Mouse (Mus musculus) C2C12 (cell line): ENCODE results near the gene Stard7. TPM values are rescaled to one million over a fixed set of nuclear protein-coding genes. Genes with fewer than 3 reads are reported as not detected.

Source experiments
- H3K27me3 ChIP-seq: one replicate; pipeline ENCODE4 v1.6.1; 2011; ENCODE audit not compliant: control insufficient read depth, insufficient read depth, insufficient read length
- H3K36me3 ChIP-seq: one replicate; pipeline ENCODE4 v1.6.1; 2011; ENCODE audit not compliant: control insufficient read depth, insufficient read depth
- H3K4me3 ChIP-seq: one replicate; pipeline ENCODE4 v1.5.1; 2011; ENCODE audit warnings: mild to moderate bottlenecking, control low read depth; ENCODE audit not compliant: poor library complexity, insufficient read depth, severe bottlenecking
- H3K79me2 ChIP-seq: one replicate; pipeline ENCODE4 v1.6.1; 2011; ENCODE audit not compliant: control insufficient read depth, insufficient read depth
- H3K79me3 ChIP-seq: one replicate; pipeline ENCODE4 v1.6.1; 2011; ENCODE audit warnings: low read depth, control low read depth
- H3ac ChIP-seq: one replicate; pipeline ENCODE3; 2011; ENCODE audit warnings: low read depth; ENCODE audit not compliant: control insufficient read depth, insufficient read length
- CEBPB ChIP-seq: IDR thresholded peaks from one replicate; pipeline ENCODE4 v1.6.1; 2011; ENCODE audit warnings: low read depth, mild to moderate bottlenecking, control low read depth, moderate library complexity
- CTCF ChIP-seq: IDR thresholded peaks from one replicate; pipeline ENCODE4 v1.5.1; 2011; ENCODE audit not compliant: control insufficient read depth, insufficient read depth, insufficient read length
- FOSL1 ChIP-seq: IDR thresholded peaks from one replicate; pipeline ENCODE4 v1.8.0; 2011; ENCODE audit warnings: mild to moderate bottlenecking, low read length; ENCODE audit not compliant: poor library complexity, insufficient read depth, severe bottlenecking
- MAX ChIP-seq: IDR thresholded peaks from one replicate; pipeline ENCODE4 v1.6.1; 2011; ENCODE audit warnings: mild to moderate bottlenecking, control low read depth
- MYOD1 ChIP-seq: IDR thresholded peaks from one replicate; pipeline ENCODE4 v1.6.1; 2011; ENCODE audit warnings: low read depth; ENCODE audit not compliant: control insufficient read depth, insufficient read length
- MYOG ChIP-seq: IDR thresholded peaks from one replicate; pipeline ENCODE4 v1.6.1; 2011; ENCODE audit not compliant: control insufficient read depth, insufficient read length; ENCODE audit errors: extremely low read depth
- USF1 ChIP-seq: IDR thresholded peaks from one replicate; pipeline ENCODE4 v1.6.1; 2011; ENCODE audit warnings: low read depth, mild to moderate bottlenecking, control low read depth, moderate library complexity
- polyA plus RNA-seq: library from polyadenylated mRNA; unstranded; fragments of >200 nt; fragmentation: generic; extraction: Trizol; gene quantifications from one replicate; pipeline ENCODE4 v1.2.1, GENCODE M21; 2012; ENCODE audit warnings: missing spikeins

The Stard7 gene
- polyA plus RNA-seq, 1 experiment: 25.2 TPM

DNA sequence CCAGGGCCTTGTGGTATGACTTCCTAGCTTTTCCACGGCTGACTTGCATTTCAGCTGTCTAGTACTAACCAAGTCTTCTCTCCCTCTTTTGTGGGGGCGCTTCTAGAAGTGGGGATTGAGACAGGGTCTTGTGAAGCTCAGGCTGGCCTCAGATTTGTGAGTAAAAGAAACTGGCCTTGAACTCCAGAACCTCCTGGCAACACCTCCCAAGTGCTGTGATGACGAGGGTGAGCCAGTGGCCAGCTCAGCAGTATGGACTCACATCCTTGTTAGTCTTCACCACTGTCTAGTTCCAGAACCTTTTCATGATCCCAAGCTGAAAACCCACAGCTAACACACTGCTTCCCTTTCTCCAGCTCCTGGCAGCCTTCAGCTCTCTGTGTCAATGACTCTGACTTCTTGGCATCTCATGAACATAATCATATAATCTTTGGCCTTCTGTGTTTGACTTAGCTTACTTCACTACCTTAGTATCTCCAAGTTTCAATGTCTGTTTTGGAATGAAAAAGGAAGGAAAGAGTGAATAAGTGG, 15.3 kb upstream of the Stard7 start:
- no peak overlapping the region for H3K4me3 ChIP-seq
- no peak for TF ChIP-seq USF1
- no peak for TF ChIP-seq CTCF
- no peak for TF ChIP-seq FOSL1

DNA sequence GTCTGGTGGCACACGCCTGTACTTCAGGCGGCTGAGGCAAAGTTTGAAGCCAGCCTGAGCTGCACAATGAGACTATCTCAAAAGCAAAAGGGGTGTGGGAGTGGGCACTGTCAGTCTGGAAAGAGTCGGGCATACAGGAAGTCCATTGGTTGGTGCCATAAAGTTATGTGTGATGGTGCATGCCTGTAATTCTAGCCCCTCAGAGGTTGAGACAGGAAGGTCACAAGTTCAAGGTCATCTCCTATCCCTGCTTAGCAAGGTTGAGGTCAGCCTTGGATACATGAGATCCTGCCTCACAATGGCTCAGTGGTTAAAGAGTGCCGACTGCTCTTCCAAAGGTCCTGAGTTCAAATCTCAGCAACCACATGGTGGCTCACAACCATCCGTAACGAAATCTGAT, 14.7 kb upstream of the Stard7 start:
- Histone ChIP-seq H3K27me3 (no peaks in the 10 kb centered on the region), H3K36me3 (peaks cover 20% of the 10 kb centered on the region), H3K4me3 (no peak overlapping the region), H3ac (no peak overlapping the region), H3K79me3 (no peaks in the 10 kb centered on the region), H3K79me2 (peaks cover 30% of the 10 kb centered on the region)
- TF ChIP-seq MYOD1: no peak
- no peak for TF ChIP-seq MAX
- TF ChIP-seq MYOG: no peak
- no peak for TF ChIP-seq USF1
- no peak for TF ChIP-seq CEBPB
- TF ChIP-seq CTCF: no peak
- TF ChIP-seq FOSL1: no peak

More for the DNA sequence above, 15.3 kb upstream of the Stard7 start:
- no peaks in the 10 kb centered on the region for H3K27me3 ChIP-seq
- peaks cover 36% of the 10 kb centered on the region for H3K79me2 ChIP-seq
- H3ac ChIP-seq: no peak overlapping the region
- peaks cover under 1% of the 10 kb centered on the region for H3K79me3 ChIP-seq
- H3K36me3 ChIP-seq: peaks cover 20% of the 10 kb centered on the region

DNA sequence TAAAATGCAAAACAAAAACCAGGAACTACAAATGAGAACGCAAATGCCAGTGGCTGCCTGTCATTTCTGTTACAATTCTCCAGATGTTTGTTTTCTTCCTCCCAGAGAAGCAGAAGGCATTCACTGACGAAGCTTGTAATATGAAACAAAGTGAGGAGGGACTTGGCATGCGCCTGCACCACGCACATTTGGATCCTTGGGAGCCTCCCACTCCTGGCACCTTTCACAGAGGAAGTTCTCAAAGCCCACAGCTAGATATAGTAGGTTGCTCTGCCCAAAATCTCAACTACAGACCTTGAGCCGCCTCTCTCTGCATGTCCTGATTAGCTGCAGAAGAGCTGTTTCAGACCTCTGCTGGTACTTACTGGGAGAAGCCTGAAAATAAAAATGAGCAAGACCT, 10.7 kb upstream of the Stard7 start:
- no peak overlapping the region for H3K4me3 ChIP-seq
- H3K36me3 ChIP-seq: peaks cover 20% of the 10 kb centered on the region
- no peaks in the 10 kb centered on the region for H3K79me3 ChIP-seq
- TF ChIP-seq FOSL1: no peak
- TF ChIP-seq USF1: no peak
- TF ChIP-seq MYOD1: no peak
- TF ChIP-seq CEBPB: no peak
- no peak for TF ChIP-seq CTCF
- no peak for TF ChIP-seq MYOG
- TF ChIP-seq MAX: no peak
- H3K27me3 ChIP-seq: no peaks in the 10 kb centered on the region
- no peaks in the 10 kb centered on the region for H3K79me2 ChIP-seq
- no peak overlapping the region for H3ac ChIP-seq

DNA sequence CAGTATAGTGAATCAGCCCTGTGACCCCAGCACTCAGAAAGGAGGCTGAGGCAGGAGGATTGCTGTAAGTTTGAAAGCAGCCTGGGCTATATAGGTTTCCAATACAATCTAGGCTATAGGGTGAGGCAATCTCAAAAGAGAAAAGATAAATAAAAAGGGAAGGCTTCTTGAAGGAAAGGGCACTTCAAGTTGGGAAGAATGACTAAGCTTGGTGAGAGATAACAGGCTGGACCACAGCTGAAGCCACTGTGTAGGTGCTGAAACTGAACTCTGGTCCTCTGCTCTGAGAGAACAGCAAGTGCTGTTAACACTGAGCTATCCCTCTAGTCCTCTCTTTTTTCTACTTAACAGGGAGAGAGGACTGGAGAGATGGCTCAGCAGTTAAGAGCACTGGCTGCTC, 7.5 kb upstream of the Stard7 start:
- H3K79me3 ChIP-seq: no peaks in the 10 kb centered on the region
- H3K79me2 ChIP-seq: no peaks in the 10 kb centered on the region
- H3ac ChIP-seq: no peak overlapping the region
- H3K36me3 ChIP-seq: peaks cover 17% of the 10 kb centered on the region
- no peak overlapping the region for H3K4me3 ChIP-seq
- no peak for TF ChIP-seq MYOD1
- no peak for TF ChIP-seq MAX
- no peak for TF ChIP-seq USF1
- TF ChIP-seq FOSL1: no peak
- TF ChIP-seq MYOG: no peak
- TF ChIP-seq CTCF: no peak
- no peak for TF ChIP-seq CEBPB
- no peaks in the 10 kb centered on the region for H3K27me3 ChIP-seq

DNA sequence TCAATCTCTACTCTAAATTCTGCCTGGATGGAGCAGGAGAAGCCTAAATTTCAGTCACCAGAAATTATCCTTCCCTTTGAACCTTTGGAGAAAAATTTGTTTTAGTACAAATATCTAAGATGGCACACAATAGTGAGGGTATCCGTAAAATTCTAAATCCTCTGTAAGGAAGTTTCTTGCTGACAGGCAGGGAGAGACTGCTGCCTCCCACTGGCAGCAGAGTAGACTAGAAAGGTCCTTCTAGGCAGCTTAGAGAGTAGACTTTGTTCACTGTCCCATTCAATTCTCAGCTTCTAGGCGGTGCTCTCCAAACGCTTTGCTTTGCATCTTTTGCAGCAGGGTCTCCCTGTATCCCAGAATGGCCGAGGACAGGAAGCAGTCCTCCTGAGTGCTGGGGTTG, 2.2 kb upstream of the Stard7 start:
- Histone ChIP-seq H3K27me3 (no peaks in the 10 kb centered on the region), H3K36me3 (peaks cover 3% of the 10 kb centered on the region), H3K79me2 (peaks cover 31% of the 10 kb centered on the region), H3ac (no peak overlapping the region), H3K79me3 (peaks cover 18% of the 10 kb centered on the region), H3K4me3 (no peak overlapping the region)
- TF ChIP-seq CEBPB: no peak
- TF ChIP-seq MYOD1: no peak
- TF ChIP-seq FOSL1: no peak
- no peak for TF ChIP-seq MYOG
- TF ChIP-seq MAX: no peak
- TF ChIP-seq USF1: no peak
- TF ChIP-seq CTCF: no peak

DNA sequence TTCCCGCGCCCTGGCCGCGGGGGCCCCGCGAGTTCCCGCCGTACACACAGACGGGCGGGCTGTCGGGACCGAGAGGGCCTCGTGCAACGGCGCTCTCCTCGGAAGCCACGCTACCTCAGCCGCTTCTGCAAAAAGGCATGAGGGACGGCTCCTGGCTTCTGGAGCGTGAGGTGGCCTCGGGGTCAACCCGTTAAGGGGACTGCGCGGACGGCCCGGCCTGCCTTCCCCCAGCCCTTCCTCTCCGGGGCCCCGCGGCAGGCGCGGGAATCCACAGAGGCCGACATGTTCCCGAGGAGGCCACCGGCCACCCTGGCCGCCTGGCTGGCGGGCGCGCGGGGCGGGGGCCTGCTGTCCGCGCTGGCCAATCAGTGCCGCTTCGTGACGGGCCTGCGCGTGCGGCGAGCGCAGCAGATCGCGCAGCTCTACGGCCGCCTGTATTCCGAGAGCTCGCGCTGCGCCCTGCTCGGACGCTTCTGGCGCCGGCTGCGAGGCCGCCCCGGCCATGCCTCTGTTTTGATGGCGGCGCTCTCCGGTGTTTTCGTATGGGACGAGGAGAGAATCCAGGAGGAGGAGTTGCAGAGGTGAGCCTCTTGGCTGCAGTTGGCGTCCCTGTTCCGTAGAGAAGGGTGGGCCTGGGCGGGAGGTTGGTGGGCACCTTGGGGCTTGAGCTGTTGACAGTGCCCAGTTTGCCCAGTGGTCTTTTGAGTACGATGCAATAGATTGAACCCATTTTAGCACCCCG, 453 bp downstream of the Stard7 start:
- H3K4me3 ChIP-seq: peak overlapping the region; percentile 92
- H3K79me2 ChIP-seq: peaks cover 57% of the 10 kb centered on the region
- peaks cover 5% of the 10 kb centered on the region for H3K36me3 ChIP-seq
- no peaks in the 10 kb centered on the region for H3K27me3 ChIP-seq
- H3ac ChIP-seq: peak overlapping the region; percentile 87
- peaks cover 42% of the 10 kb centered on the region for H3K79me3 ChIP-seq
- TF ChIP-seq MAX (peak; percentile 68), USF1 (no peak)
